Mouse (Mus musculus) testis, postnatal 14 days (tissue): ENCODE data around the gene Pdlim5.
A peak's percentile ranks its signal among the peaks of the same experiment; 100 is the strongest.
"Not testable (repeated sequence)": the region's sequence is repeated elsewhere in the genome, so short reads cannot be mapped to it uniquely, and the experiment has no call there.

ENCODE experiments used
- DNase-seq: peaks from one replicate; pipeline ENCODE4 v3.0.0; 2021; ENCODE audit warnings: low spot score

Gene Pdlim5

GRCm38 (mm10) chr3:142395520-142396193, at the start of gene Pdlim5:
Pdlim5 (minus strand) TSS chr3:142395696.
- DNase-seq, result peak; percentile 92

GRCm38 (mm10) chr3:142443710-142444043, 48.2 kb upstream of the Pdlim5 start:
- no peak for DNase-seq

GRCm38 (mm10) chr3:142443006-142443709, 47.7 kb upstream of the Pdlim5 start:
- DNase-seq, result peak; percentile 81

- DNase-seq, result no peak
Measured at GRCm38 (mm10) chr3:142442161-142442560, 46.7 kb upstream of the Pdlim5 start.

- DNase-seq, result no peak
Measured at GRCm38 (mm10) chr3:142441142-142441541, 45.6 kb upstream of the Pdlim5 start.

GRCm38 (mm10) chr3:142440191-142440590, 44.7 kb upstream of the Pdlim5 start:
- no peak for DNase-seq

- no peak for DNase-seq
Measured at GRCm38 (mm10) chr3:142439591-142440093, 44.1 kb upstream of the Pdlim5 start.

GRCm38 (mm10) chr3:142438630-142439029, 43.1 kb upstream of the Pdlim5 start:
- DNase-seq, result not testable (repeated sequence)

GRCm38 (mm10) chr3:142436824-142437223, 41.3 kb upstream of the Pdlim5 start:
- DNase-seq, result no peak

GRCm38 (mm10) chr3:142436212-142436611, 40.7 kb upstream of the Pdlim5 start:
- DNase-seq, result no peak

GRCm38 (mm10) chr3:142434786-142435168, 39.3 kb upstream of the Pdlim5 start:
- DNase-seq, result no peak

GRCm38 (mm10) chr3:142434127-142434785, 38.8 kb upstream of the Pdlim5 start:
- no peak for DNase-seq

GRCm38 (mm10) chr3:142431481-142431880, 36.0 kb upstream of the Pdlim5 start:
- no peak for DNase-seq

GRCm38 (mm10) chr3:142430048-142430447, 34.6 kb upstream of the Pdlim5 start:
- no peak for DNase-seq

GRCm38 (mm10) chr3:142426806-142427205, 31.3 kb upstream of the Pdlim5 start:
- DNase-seq, result no peak

GRCm38 (mm10) chr3:142424134-142424533, 28.6 kb upstream of the Pdlim5 start:
- no peak for DNase-seq

GRCm38 (mm10) chr3:142423501-142423917, 28.0 kb upstream of the Pdlim5 start:
- DNase-seq, result no peak

- no peak for DNase-seq
Measured at GRCm38 (mm10) chr3:142422229-142422628, 26.7 kb upstream of the Pdlim5 start.

- DNase-seq, result no peak
Measured at GRCm38 (mm10) chr3:142421470-142421869, 26.0 kb upstream of the Pdlim5 start.

- DNase-seq, result no peak
Measured at GRCm38 (mm10) chr3:142417996-142418395, 22.5 kb upstream of the Pdlim5 start.

GRCm38 (mm10) chr3:142413345-142413885, 17.9 kb upstream of the Pdlim5 start:
- DNase-seq, result no peak

GRCm38 (mm10) chr3:142410930-142411329, 15.4 kb upstream of the Pdlim5 start:
- DNase-seq, result no peak
